Mouse (Mus musculus): ENCODE data around the gene Hmgcs2. TPM values are rescaled to one million over a fixed set of nuclear protein-coding genes. Genes with fewer than 3 reads are reported as not detected.

The Hmgcs2 gene
- polyA plus RNA-seq (2015; fragmentation: Nextera tagmentation; extraction: Ambion mirVana), result 33.8 and 37.1 TPM in 2 replicates

GRCm38 (mm10) chr3:98280204-98280932 is at the start of gene Hmgcs2:
Gene Hmgcs2, plus strand, starts transcription at chr3:98280435.

DNA sequence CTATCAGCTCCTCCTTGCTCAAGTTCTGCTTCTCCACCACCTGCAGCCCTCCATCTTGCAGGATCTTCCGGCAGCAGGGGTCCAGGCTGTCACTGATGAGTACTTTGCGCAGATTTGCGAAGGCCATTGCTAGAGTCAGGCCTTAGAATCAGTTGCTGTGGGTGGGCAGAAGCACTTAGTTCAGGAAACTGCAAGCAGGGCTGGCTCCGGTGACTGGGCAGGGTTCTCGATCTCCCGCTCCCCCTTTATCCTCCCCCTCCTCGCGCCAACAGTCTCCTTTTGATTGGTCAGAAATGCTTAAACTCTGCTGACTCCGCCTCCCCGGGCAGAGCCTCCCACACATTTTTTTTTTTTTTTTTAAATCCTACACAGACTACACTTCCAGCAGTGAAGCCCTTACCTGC is 59.5 kb downstream of the Hmgcs2 start, which contains the start of gene Phgdh:
Phgdh (minus strand) TSS at position 285 of the 404 bp plus-strand sequence.

Other genes starting within 250 kb of the Hmgcs2 start
- gene Adam30, start 119.8 kb upstream of the Hmgcs2 start, polyA plus RNA-seq (2015; fragmentation: Nextera tagmentation; extraction: Ambion mirVana), result not detected in 2 replicates
- not detected in 2 replicates for gene Reg4, start 58.3 kb upstream of the Hmgcs2 start, polyA plus RNA-seq (2015; fragmentation: Nextera tagmentation; extraction: Ambion mirVana)
- gene Phgdh, start 59.6 kb downstream of the Hmgcs2 start, polyA plus RNA-seq (2015; fragmentation: Nextera tagmentation; extraction: Ambion mirVana), result 246 and 274 TPM in 2 replicates
- gene Zfp697, start 102.0 kb downstream of the Hmgcs2 start, polyA plus RNA-seq (2015; fragmentation: Nextera tagmentation; extraction: Ambion mirVana), result 17.8 and 19.0 TPM in 2 replicates
- gene Gm4450, start 176.7 kb downstream of the Hmgcs2 start, polyA plus RNA-seq (2015; fragmentation: Nextera tagmentation; extraction: Ambion mirVana), result not detected in 2 replicates
- gene Hsd3b4, start 230.1 kb downstream of the Hmgcs2 start, polyA plus RNA-seq (2015; fragmentation: Nextera tagmentation; extraction: Ambion mirVana), result not detected in 2 replicates